Mouse (Mus musculus) neural tube, embryonic 11.5 days (tissue): ENCODE measurements around the gene Pced1a. TPM values are rescaled to one million over a fixed set of nuclear protein-coding genes. Genes with fewer than 3 reads are reported as not detected.
A peak's percentile ranks its signal among the peaks of the same experiment; 100 is the strongest.

Source experiments
- ATAC-seq: fragments of 200-750 bp; cut with Nextera tagmentation; 2 replicates; pipeline ENCODE4 v1.8.0; 2017; ENCODE audit warnings: moderate number of reproducible peaks, mild to moderate bottlenecking, moderate TSS enrichment, moderate library complexity; ENCODE audit not compliant: insufficient read depth, low FRiP score, low TSS enrichment
- DNase-seq: peaks from one replicate; pipeline ENCODE4 v3.0.0-alpha.2; 2015; ENCODE audit warnings: low spot score
- H3K27ac ChIP-seq: fragments of 300-500 bp; sonication (generic); 2 replicates; pipeline ENCODE4 v1.5.1; 2014; ENCODE audit warnings: low read depth, mild to moderate bottlenecking, low read length
- H3K27me3 ChIP-seq: fragments of 300-500 bp; sonication (generic); 2 replicates; pipeline ENCODE4 v1.6.1; 2014; ENCODE audit warnings: mild to moderate bottlenecking, low read length, mixed read lengths; ENCODE audit not compliant: control insufficient read depth, insufficient read depth
- H3K36me3 ChIP-seq: fragments of 300-500 bp; sonication (generic); 2 replicates; pipeline ENCODE4 v1.6.1; 2014; ENCODE audit warnings: mild to moderate bottlenecking, low read length, moderate library complexity, mixed read lengths; ENCODE audit not compliant: control insufficient read depth, insufficient read depth
- H3K4me1 ChIP-seq: fragments of 300-500 bp; sonication (generic); 2 replicates; pipeline ENCODE4 v1.6.1; 2014; ENCODE audit warnings: low read length, mixed read lengths; ENCODE audit not compliant: control insufficient read depth, insufficient read depth
- H3K4me2 ChIP-seq: fragments of 300-500 bp; sonication (generic); 2 replicates; pipeline ENCODE4 v1.6.1; 2014; ENCODE audit warnings: low read depth, mild to moderate bottlenecking, moderate library complexity
- H3K4me3 ChIP-seq: fragments of 300-500 bp; sonication (generic); 2 replicates; pipeline ENCODE4 v1.5.1; 2014; ENCODE audit warnings: low read depth, low read length
- H3K9ac ChIP-seq: fragments of 300-500 bp; sonication (generic); 2 replicates; pipeline ENCODE4 v1.6.1; 2014; ENCODE audit warnings: mild to moderate bottlenecking, low read length
- H3K9me3 ChIP-seq: fragments of 300-500 bp; sonication (generic); 2 replicates; pipeline ENCODE4 v1.6.1; 2016; ENCODE audit warnings: low read length; ENCODE audit not compliant: control insufficient read depth
- WGBS: fragments of 180-500 bp; shearing (Covaris S2); extraction: QIAGEN DNeasy Blood & Tissue Kit; methylation state at CpG from one replicate; pipeline ENCODE4 v1.1.7; 2014; 5-methylcytosine and 5-hydroxymethylcytosine counted together
- polyA plus RNA-seq: library from polyadenylated mRNA; unstranded; fragments of >200 nt; fragmentation: Nextera tagmentation; extraction: Ambion mirVana; gene quantifications from 2 replicates; pipeline ENCODE4 v1.2.1, GENCODE M21; 2014

Pced1a gene
- polyA plus RNA-seq, 1 experiment from 2014 or later = 9.0 TPM

DNA sequence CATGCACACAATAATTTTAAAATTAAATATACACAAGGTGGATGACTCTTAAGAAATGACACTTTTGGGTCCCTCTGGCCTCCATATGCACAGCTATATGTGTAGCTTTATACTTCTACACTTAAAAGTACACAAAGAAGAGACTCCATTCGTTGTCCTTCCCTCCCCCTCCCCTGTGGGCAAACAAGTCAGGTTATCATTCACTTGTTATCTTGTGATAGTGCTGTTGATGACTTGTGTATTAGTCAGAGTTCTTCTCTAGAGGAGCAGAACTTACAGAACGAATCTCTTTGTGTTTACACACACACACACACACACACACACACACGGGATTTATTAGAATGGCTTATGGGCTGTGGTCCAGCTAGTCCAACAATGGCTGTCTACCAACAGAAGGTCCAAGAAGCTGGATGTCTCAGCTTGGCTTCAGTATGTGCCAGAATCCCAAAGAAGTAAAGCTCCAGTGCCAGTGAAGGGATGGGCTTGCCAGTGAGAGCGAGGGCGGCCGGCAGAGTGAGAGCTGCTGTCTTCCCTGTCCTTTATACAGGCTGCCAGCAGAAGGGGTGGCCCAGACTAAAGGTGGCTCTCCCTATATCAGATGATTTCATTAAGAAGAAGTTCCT lies 30.4 kb upstream of the Pced1a start:
- H3K9me3 ChIP-seq = no peaks in the 10 kb centered on the region
- H3K4me3 ChIP-seq = no peak overlapping the region
- H3K27ac ChIP-seq = no peak overlapping the region
- no peaks in the 10 kb centered on the region for H3K27me3 ChIP-seq
- H3K4me2 ChIP-seq = no peak overlapping the region
- peaks cover 9% of the 10 kb centered on the region for H3K4me1 ChIP-seq
- H3K36me3 ChIP-seq = no peaks in the 10 kb centered on the region
- H3K9ac ChIP-seq = no peak overlapping the region
- 90% methylated on average over 6 of the region's 6 CpGs for WGBS
- DNase-seq (no peak), ATAC-seq (no peak)

DNA sequence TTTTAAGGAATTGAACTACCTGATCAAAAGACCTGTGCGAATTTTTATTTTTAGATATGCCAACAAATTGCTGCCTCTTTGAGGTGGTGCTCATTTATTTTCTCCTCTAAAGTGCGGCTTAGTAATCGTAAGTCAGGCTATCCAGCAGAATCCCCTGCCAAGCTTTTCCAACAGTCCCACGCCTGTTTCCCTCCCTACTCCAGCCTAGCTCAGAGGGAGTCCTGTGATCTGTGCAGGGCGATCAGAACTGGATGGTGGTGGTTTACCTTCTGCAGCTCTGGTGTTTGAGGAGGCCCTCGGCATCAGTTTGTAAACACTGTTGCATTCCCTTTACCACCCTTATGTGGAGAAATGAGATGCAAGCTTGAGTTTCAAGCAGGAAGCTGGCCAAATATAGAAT lies 28.9 kb upstream of the Pced1a start:
- no peak overlapping the region for H3K9ac ChIP-seq
- no peak overlapping the region for H3K4me3 ChIP-seq
- DNase-seq (no peak), ATAC-seq (no peak)
- 0 out of 2 replicates have a peak, but pooled peaks cover 3% of the 10 kb centered on the region for H3K27me3 ChIP-seq
- no peak overlapping the region for H3K27ac ChIP-seq
- no peaks in the 10 kb centered on the region for H3K9me3 ChIP-seq
- H3K4me2 ChIP-seq = no peak overlapping the region
- peaks cover 9% of the 10 kb centered on the region for H3K4me1 ChIP-seq
- no peaks in the 10 kb centered on the region for H3K36me3 ChIP-seq
- 77% methylated on average over 6 of the region's 6 CpGs for WGBS

DNA sequence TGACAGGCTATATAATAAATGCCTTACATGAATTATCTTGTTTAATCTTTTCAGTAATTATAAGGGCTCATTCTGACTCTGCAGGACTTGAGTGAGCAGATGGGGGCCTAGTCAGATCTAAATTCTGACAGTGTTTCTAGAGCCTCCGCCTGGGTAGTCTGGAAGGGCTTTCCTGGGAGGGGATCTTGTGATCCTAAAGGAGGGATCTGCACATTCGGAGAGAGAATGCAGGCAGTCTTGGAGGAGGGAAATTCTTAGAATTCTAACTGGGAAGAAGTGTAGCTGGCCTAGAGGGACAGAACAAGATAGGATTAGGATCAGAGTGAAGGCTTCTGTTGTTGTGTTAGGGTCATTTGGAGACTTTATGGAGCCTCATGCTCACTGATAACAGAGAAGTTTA lies 27.8 kb upstream of the Pced1a start:
- H3K27ac ChIP-seq = no peak overlapping the region
- H3K9me3 ChIP-seq = no peaks in the 10 kb centered on the region
- ATAC-seq (no peak), DNase-seq (no peak)
- WGBS = 73% methylated on average over 2 of the region's 2 CpGs
- no peaks in the 10 kb centered on the region for H3K36me3 ChIP-seq
- H3K4me3 ChIP-seq = no peak overlapping the region
- 0 out of 2 replicates have a peak, but pooled peaks cover 3% of the 10 kb centered on the region for H3K27me3 ChIP-seq
- no peak overlapping the region for H3K9ac ChIP-seq
- H3K4me2 ChIP-seq = no peak overlapping the region
- H3K4me1 ChIP-seq = peaks cover 9% of the 10 kb centered on the region

DNA sequence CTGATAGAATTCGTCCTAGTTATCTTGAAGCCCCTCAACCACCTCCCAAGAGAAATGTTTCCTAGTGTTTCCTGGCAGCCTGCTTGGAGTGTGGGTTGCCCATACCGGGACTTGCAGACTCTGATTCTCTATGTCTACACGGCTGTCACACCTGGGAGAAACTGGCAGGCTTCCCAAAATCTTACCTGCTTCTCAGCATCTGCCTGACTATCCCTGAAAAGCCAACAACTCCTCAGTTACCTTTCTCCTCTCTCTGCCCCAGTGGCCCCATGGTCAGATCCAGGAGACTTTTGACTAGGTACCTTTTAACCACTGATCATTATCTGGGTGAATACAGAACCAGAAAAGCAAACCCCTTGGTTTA lies 27.2 kb upstream of the Pced1a start:
- no peak for DNase-seq
- H3K9me3 ChIP-seq = no peaks in the 10 kb centered on the region
- 80% methylated on average over 3 of the region's 3 CpGs for WGBS
- peaks cover 9% of the 10 kb centered on the region for H3K4me1 ChIP-seq
- H3K27me3 ChIP-seq = 0 out of 2 replicates have a peak, but pooled peaks cover 3% of the 10 kb centered on the region
- H3K4me2 ChIP-seq = peak overlapping the region; percentile 82; the same call in 1 of the 2 replicates
- no peak overlapping the region for H3K9ac ChIP-seq
- no peak overlapping the region for H3K27ac ChIP-seq
- no peaks in the 10 kb centered on the region for H3K36me3 ChIP-seq
- no peak overlapping the region for H3K4me3 ChIP-seq
- ATAC-seq = no peak

DNA sequence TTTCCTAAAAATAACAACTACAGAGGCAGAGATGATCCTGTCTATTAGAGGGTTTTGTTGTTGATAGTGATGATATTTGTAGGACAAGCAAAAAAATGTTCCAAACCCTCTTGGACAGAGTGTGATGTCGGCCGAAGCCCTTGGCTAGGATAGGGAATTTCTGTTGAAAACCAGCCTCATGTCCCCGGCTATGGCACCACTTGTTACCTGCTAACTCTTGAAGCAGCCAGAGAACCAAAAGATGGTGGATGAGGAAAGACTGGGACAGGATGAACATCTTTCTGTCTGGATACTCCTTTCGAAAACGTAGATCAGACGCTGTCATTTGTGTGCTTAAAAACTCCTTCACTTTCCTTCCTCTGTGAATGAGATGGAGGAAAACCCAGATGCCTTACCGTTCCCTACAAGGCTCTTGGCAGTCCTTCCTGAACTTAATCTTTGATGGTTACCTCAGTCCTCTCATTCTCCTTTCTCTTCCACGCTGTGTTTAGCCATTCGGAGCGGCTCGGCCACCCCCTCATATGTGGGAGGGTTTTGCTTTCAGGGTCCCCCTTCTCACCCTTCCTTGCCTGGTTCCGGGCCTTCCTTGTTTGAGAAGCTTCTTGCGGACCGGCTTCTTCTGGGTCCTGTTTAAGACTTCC lies 26.7 kb upstream of the Pced1a start:
- 76% methylated on average over 14 of the region's 14 CpGs for WGBS
- no peak overlapping the region for H3K27ac ChIP-seq

DNA sequence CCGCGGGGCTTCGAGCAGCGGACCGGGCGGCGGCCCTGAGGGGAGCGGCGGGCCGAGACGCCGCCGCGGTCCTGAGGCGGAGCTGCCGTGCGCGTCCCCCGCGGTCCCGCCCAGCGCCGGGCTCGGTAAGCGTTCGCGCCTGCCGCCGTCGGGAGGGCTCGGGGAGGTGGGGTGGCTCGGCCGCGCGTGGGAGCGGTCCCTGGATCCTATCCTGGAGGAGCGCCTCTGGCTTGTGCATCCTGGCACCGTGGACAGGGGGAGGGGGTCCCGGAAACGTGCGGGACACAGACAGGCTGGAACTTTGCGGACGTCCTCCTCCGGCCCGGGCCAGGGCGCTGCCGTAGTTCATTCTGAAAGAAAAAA lies 25.9 kb upstream of the Pced1a start:
- under 1% methylated on average over 39 of the region's 47 CpGs for WGBS
- no peaks in the 10 kb centered on the region for H3K36me3 ChIP-seq
- peak overlapping the region; percentile 72; the same call in 1 of the 2 replicates for H3K27ac ChIP-seq
- no peak for DNase-seq
- peak overlapping the region; percentile 92 for H3K4me3 ChIP-seq
- peak overlapping the region; percentile 87 for H3K9ac ChIP-seq
- H3K27me3 ChIP-seq = 0 out of 2 replicates have a peak, but pooled peaks cover 3% of the 10 kb centered on the region
- H3K9me3 ChIP-seq = no peaks in the 10 kb centered on the region
- H3K4me2 ChIP-seq = peak overlapping the region; percentile 82
- peaks cover 9% of the 10 kb centered on the region for H3K4me1 ChIP-seq
- ATAC-seq = peak; percentile 83

More for the DNA sequence above, 26.7 kb upstream of the Pced1a start:
- ATAC-seq = no peak
- Histone ChIP-seq H3K9me3 (no peaks in the 10 kb centered on the region), H3K27me3 (0 out of 2 replicates have a peak, but pooled peaks cover 3% of the 10 kb centered on the region), H3K4me3 (peak overlapping the region; percentile 92), H3K9ac (peak overlapping the region; percentile 87), H3K36me3 (no peaks in the 10 kb centered on the region), H3K4me1 (peaks cover 9% of the 10 kb centered on the region), H3K4me2 (peak overlapping the region; percentile 82)
- DNase-seq = no peak

DNA sequence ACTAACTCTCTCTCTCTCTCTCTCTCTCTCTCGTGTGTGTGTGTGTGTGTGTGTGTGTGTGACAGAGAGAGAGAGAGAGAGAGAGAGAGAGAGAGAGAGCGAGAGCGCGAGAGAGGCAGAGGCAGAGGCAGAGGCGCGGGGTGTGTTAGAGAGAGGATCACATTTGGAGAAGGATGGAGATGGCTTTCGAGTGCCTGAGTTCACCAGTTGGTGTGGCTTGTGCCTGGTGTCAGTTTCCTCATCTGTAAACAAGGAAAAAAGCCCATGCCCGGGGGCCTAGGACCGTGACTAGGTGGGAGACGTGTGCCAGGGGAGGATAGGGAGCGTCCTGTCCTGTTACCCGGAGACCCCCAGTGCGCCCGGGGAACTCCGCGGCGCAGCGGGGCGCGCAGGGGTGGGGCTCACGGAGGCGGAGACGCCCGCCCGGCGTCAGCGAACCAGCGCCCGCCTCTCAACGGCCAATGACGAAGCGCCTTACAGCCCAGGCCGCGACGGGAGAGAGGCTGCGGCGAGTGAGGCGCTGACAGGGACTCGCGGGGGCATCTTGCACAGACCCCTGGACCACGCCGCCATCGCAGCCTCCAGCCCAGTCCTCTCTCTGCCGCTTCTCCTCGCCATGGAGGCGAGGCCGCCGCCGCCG lies 25.4 kb upstream of the Pced1a start, which contains the start of gene Ptpra:
Gene Ptpra, plus strand, starts transcription at position 485 of the 640 bp plus-strand sequence.
- Histone ChIP-seq H3K4me2 (peak within 1 kb of the TSS; percentile 82), H3K4me3 (peak within 1 kb of the TSS; percentile 92), H3K9me3 (no peaks in the 10 kb centered on the region), H3K4me1 (peaks cover 9% of the 10 kb centered on the region), H3K36me3 (no peaks in the 10 kb centered on the region), H3K27ac (peak within 1 kb of the TSS; percentile 72; the same call in 1 of the 2 replicates), H3K27me3 (0 out of 2 replicates have a peak, but pooled peaks cover 3% of the 10 kb centered on the region), H3K9ac (peak within 1 kb of the TSS; percentile 87)
- ATAC-seq (peak; percentile 95), DNase-seq (peak; percentile 93)
- WGBS = under 1% methylated on average over 42 of the region's 50 CpGs

DNA sequence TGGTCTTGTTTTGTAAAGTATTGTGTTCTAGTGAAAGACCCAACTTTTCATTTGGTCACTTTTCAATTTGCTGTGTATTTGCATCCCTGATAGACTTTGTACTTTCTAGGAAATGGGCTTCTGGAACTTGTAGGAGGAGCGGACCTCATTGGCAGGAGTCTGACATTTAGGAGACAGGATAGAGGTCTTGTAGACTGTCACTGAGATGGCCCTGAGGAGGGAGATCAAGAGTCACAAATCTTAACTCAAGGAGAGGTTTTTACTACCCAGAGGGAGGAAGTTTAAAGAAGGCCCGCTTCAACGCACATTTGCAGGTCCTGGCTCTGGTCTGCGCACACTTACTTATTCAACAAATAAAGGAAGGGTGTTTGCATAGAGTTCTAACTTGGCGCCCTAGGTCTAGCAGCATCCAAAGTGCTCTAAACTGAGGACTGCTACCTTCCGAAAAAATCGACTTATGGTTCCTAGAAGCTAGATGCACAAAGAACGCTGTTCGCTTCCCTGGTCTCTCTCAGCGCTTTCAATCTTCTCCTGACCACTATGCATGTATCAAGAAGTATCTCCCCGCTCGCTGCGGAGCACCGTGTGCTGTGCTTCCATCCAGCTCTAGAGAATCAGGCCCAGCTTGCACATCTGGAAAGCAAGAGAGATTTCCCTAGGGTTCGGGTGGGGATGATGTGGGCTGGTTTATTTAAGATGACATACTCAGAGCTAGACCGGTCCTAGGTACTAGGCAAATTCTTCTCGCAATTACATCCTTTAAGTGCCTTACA lies 24.7 kb upstream of the Pced1a start:
- H3K27ac ChIP-seq = no peak overlapping the region
- peak; percentile 10; the same call in 1 of the 2 replicates for ATAC-seq
- DNase-seq = peak; percentile 51
- H3K27me3 ChIP-seq = 0 out of 2 replicates have a peak, but pooled peaks cover 3% of the 10 kb centered on the region
- peaks cover 9% of the 10 kb centered on the region for H3K4me1 ChIP-seq
- H3K4me3 ChIP-seq = peak overlapping the region; percentile 92
- H3K4me2 ChIP-seq = peak overlapping the region; percentile 82
- H3K9me3 ChIP-seq = no peaks in the 10 kb centered on the region
- WGBS = 6% methylated on average over 17 of the region's 17 CpGs
- H3K36me3 ChIP-seq = 0 out of 2 replicates have a peak, but pooled peaks cover 2% of the 10 kb centered on the region
- peak overlapping the region; percentile 87 for H3K9ac ChIP-seq
